Mouse (Mus musculus): ENCODE results near the gene Coro1b.

The Coro1b gene

GRCm38 (mm10) chr19:4192251-4192985 lies 44.0 kb downstream of the Coro1b start:
- no peak for DNase-seq

GRCm38 (mm10) chr19:4193129-4193528 lies 44.7 kb downstream of the Coro1b start:
- no peak for DNase-seq

DNA sequence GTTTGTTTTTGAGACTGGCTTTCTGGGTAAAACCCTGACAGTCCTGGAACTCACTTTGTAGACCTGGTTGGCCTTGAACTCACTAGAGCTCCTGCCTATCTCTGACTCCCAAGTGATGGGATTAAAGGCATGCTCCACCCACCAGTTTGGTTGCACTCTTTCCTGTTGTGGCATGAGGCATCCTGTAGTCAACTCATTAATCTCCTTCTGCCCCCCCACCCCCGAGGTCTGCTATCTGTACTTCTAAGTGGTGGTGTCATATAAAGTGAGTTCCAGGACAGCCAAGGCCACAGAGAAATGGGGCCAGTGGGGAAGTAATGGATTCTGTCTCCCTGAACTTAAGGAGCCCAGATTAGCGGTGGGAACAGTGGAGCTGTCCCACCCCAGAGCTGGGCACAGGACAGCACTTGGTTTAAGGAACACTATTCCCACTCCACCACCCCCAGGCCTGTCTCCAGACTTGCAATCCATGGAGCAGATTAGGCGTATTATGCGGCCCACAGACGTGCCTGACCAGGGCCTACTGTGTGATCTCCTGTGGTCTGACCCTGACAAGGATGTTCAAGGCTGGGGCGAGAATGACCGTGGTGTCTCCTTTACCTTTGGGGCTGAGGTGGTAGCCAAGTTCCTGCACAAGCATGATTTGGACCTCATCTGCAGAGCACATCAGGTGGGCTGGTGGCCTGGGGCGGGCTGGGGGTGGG lies 45.8 kb downstream of the Coro1b start:
- no peak for DNase-seq

GRCm38 (mm10) chr19:4194776-4195650 lies 46.6 kb downstream of the Coro1b start:
- no peak for DNase-seq

- DNase-seq = no peak
Measured at GRCm38 (mm10) chr19:4196048-4196447, 47.6 kb downstream of the Coro1b start.

- DNase-seq = no peak
Measured at GRCm38 (mm10) chr19:4196548-4196947, 48.1 kb downstream of the Coro1b start.

DNA sequence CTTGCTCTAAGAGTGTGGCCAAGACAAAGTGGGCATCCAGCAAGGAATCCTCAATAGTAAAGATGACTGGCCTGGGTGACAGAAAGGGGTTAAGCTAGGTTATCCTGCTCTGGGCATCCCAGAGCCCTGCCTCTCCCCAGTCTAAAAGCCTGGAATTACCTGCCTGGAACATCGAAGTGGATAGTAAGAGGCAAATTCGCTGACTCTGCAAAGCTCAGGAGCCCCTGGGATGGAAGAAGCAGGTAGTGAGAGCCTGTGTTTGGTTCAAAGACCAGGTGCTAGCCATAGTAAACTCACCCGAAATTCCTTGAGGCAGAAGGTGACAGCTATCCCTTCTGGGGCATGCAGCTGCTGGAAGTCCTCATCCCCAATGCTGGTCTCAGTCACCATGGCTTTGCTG lies 48.8 kb downstream of the Coro1b start:
- DNase-seq = no peak

- peak; percentile 96 for DNase-seq
Measured at GRCm38 (mm10) chr19:4201291-4201909, 53.0 kb downstream of the Coro1b start, which contains the start of gene Rad9a. TSS of gene Rad9a (minus strand) at chr19:4201662.

DNA sequence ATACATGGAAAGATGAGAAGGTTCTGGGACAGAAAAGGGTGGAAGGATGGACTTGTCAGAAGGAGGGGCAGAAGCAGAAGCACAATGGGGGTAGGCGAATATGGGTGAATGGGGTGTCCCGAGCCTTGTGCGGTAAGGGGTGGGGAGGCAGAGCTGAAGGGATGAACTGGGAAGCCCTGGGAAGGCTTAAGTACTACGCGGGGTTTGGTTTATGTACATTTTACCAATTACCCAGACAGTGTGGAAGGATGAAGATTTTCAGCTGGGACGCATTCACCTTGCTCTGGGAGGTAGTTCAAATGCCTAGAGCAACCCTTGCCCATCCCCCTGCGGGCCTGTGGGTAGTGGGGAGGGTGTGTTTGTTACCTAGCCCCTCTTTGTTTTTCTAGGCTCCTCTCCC lies 53.7 kb downstream of the Coro1b start:
- DNase-seq = no peak

DNA sequence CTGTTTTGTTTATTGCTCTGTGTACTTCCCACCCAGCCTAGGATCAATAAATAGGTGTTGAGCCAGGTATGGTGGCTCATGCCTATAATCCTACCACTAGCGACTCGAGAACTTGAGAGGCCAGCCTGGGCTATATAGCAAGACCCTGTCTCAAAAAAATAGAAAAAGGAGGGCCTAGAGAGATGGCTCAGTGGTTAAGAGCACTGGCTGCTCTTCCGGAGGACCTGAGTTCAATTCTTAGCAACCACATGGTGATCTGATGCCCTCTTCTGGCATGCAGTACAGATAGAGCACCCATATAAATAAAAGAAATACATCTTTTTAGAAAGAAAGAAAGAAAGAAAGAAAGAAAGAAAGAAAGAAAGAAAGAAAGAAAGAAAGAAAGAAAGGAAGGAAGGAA lies 54.7 kb downstream of the Coro1b start:
- no peak for DNase-seq
